Mouse (Mus musculus) neural tube, embryonic 14.5 days (tissue): ENCODE measurements at regions not wholly inside any gene's neighbourhood (a gene's known extent, or its start where the extent isn't known, plus 50 kb on each side); places are given as distances from the start of the nearest gene placed in this dataset.

Experiments used
- ATAC-seq: fragments of 200-750 bp; cut with Nextera tagmentation; 2 replicates; pipeline ENCODE4 v1.8.0; 2017; ENCODE audit warnings: low read depth, mild to moderate bottlenecking, moderate TSS enrichment, moderate library complexity
- H3K27ac ChIP-seq: fragments of 300-500 bp; sonication (generic); 2 replicates; pipeline ENCODE4 v1.5.1; 2014; ENCODE audit warnings: low read depth, mild to moderate bottlenecking, control low read depth, low read length, moderate library complexity, mixed read lengths
- H3K27me3 ChIP-seq: fragments of 300-500 bp; sonication (generic); 2 replicates; pipeline ENCODE4 v1.6.1; 2014; ENCODE audit warnings: low read length; ENCODE audit not compliant: control insufficient read depth, insufficient read depth
- H3K36me3 ChIP-seq: fragments of 300-500 bp; sonication (generic); 2 replicates; pipeline ENCODE4 v1.6.1; 2014; ENCODE audit warnings: low read length, mixed read lengths; ENCODE audit not compliant: control insufficient read depth, insufficient read depth
- H3K4me1 ChIP-seq: fragments of 300-500 bp; sonication (generic); 2 replicates; pipeline ENCODE4 v1.6.1; 2014; ENCODE audit warnings: low read length; ENCODE audit not compliant: control insufficient read depth, insufficient read depth
- H3K4me2 ChIP-seq: fragments of 300-500 bp; sonication (generic); 2 replicates; pipeline ENCODE4 v1.6.1; 2014; ENCODE audit warnings: mild to moderate bottlenecking, low read depth, low read length, control low read depth
- H3K4me3 ChIP-seq: fragments of 300-500 bp; sonication (generic); 2 replicates; pipeline ENCODE4 v1.5.1; 2014; ENCODE audit warnings: low read depth, low read length, control low read depth, mixed read lengths
- H3K9ac ChIP-seq: fragments of 300-500 bp; sonication (generic); replicated peaks from 2 replicates; pipeline ENCODE4 v1.6.1; 2014; ENCODE audit warnings: low read depth, mild to moderate bottlenecking, control low read depth, low read length, mixed read lengths
- H3K9me3 ChIP-seq: fragments of 300-500 bp; sonication (generic); 2 replicates; pipeline ENCODE4 v1.6.1; 2016; ENCODE audit warnings: low read length; ENCODE audit not compliant: control insufficient read depth
- WGBS: fragments of 180-500 bp; shearing (Covaris S2); extraction: QIAGEN DNeasy Blood & Tissue Kit; methylation state at CpG from one replicate; pipeline ENCODE4 v1.1.7; 2014; 5-methylcytosine and 5-hydroxymethylcytosine counted together

GRCm38 (mm10) chr2:166331192-166331591 is 175.7 kb upstream of the Sulf2 start:
- H3K27ac ChIP-seq: no peak overlapping the region
- ATAC-seq: no peak
- no peak overlapping the region for H3K4me3 ChIP-seq
- WGBS: 86% methylated on average over 4 of the region's 4 CpGs
- no peaks in the 10 kb centered on the region for H3K27me3 ChIP-seq
- H3K4me2 ChIP-seq: no peak overlapping the region
- H3K9me3 ChIP-seq: no peaks in the 10 kb centered on the region
- H3K9ac ChIP-seq: no peak overlapping the region
- no peaks in the 10 kb centered on the region for H3K36me3 ChIP-seq
- H3K4me1 ChIP-seq: no peaks in the 10 kb centered on the region

GRCm38 (mm10) chr2:166330364-166330763 is 174.9 kb upstream of the Sulf2 start:
- ATAC-seq: peak; percentile 54; the same call in 1 of the 2 replicates
- H3K27ac ChIP-seq: no peak overlapping the region

GRCm38 (mm10) chr2:166329556-166330340 is 174.3 kb upstream of the Sulf2 start:
- Histone ChIP-seq H3K9me3 (no peaks in the 10 kb centered on the region), H3K27me3 (no peaks in the 10 kb centered on the region), H3K9ac (no peak overlapping the region), H3K4me2 (no peak overlapping the region), H3K36me3 (no peaks in the 10 kb centered on the region), H3K4me3 (no peak overlapping the region), H3K27ac (no peak overlapping the region), H3K4me1 (peaks cover 7% of the 10 kb centered on the region; the same call in 1 of the 2 replicates)
- no peak for ATAC-seq
- 45% methylated on average over 14 of the region's 14 CpGs for WGBS

More at GRCm38 (mm10) chr2:166330364-166330763, 174.9 kb upstream of the Sulf2 start:
- no peak overlapping the region for H3K4me2 ChIP-seq
- no peak overlapping the region for H3K4me3 ChIP-seq
- 3% methylated on average over 6 of the region's 6 CpGs for WGBS
- H3K36me3 ChIP-seq: no peaks in the 10 kb centered on the region
- H3K27me3 ChIP-seq: no peaks in the 10 kb centered on the region
- H3K9me3 ChIP-seq: no peaks in the 10 kb centered on the region
- H3K4me1 ChIP-seq: peaks cover 1% of the 10 kb centered on the region; the same call in 1 of the 2 replicates
- H3K9ac ChIP-seq: no peak overlapping the region

- Histone ChIP-seq H3K27me3 (no peaks in the 10 kb centered on the region), H3K4me2 (no peak overlapping the region), H3K9ac (no peak overlapping the region), H3K36me3 (no peaks in the 10 kb centered on the region), H3K9me3 (no peaks in the 10 kb centered on the region), H3K4me1 (peaks cover 19% of the 10 kb centered on the region; the same call in 1 of the 2 replicates), H3K4me3 (no peak overlapping the region), H3K27ac (no peak overlapping the region)
- 82% methylated on average over 5 of the region's 5 CpGs for WGBS
- no peak for ATAC-seq
Observed at GRCm38 (mm10) chr2:166326932-166327331, 171.5 kb upstream of the Sulf2 start.

GRCm38 (mm10) chr2:166324954-166325353 is 169.5 kb upstream of the Sulf2 start:
- peak; percentile 54; the same call in 1 of the 2 replicates for ATAC-seq
- no peak overlapping the region for H3K9ac ChIP-seq
- H3K27ac ChIP-seq: no peak overlapping the region

GRCm38 (mm10) chr2:166324439-166324838 is 169.0 kb upstream of the Sulf2 start:
- Histone ChIP-seq H3K9ac (no peak overlapping the region), H3K27ac (no peak overlapping the region), H3K36me3 (no peaks in the 10 kb centered on the region), H3K9me3 (no peaks in the 10 kb centered on the region), H3K27me3 (no peaks in the 10 kb centered on the region), H3K4me2 (no peak overlapping the region), H3K4me1 (peaks cover 21% of the 10 kb centered on the region), H3K4me3 (no peak overlapping the region)
- WGBS: 19% methylated on average over 10 of the region's 10 CpGs
- peak; percentile 65; the same call in 1 of the 2 replicates for ATAC-seq

More at GRCm38 (mm10) chr2:166324954-166325353, 169.5 kb upstream of the Sulf2 start:
- WGBS: 42% methylated on average over 3 of the region's 3 CpGs
- H3K36me3 ChIP-seq: no peaks in the 10 kb centered on the region
- H3K4me3 ChIP-seq: no peak overlapping the region
- no peak overlapping the region for H3K4me2 ChIP-seq
- H3K9me3 ChIP-seq: no peaks in the 10 kb centered on the region
- H3K27me3 ChIP-seq: no peaks in the 10 kb centered on the region
- H3K4me1 ChIP-seq: peaks cover 21% of the 10 kb centered on the region

GRCm38 (mm10) chr2:166322668-166323043 is 167.2 kb upstream of the Sulf2 start:
- no peak overlapping the region for H3K9ac ChIP-seq
- H3K4me3 ChIP-seq: no peak overlapping the region
- no peaks in the 10 kb centered on the region for H3K9me3 ChIP-seq
- WGBS: 19% methylated on average over 6 of the region's 6 CpGs
- ATAC-seq: no peak
- no peak overlapping the region for H3K4me2 ChIP-seq
- H3K27me3 ChIP-seq: no peaks in the 10 kb centered on the region
- H3K36me3 ChIP-seq: no peaks in the 10 kb centered on the region
- no peak overlapping the region for H3K27ac ChIP-seq
- H3K4me1 ChIP-seq: peaks cover 21% of the 10 kb centered on the region

- Histone ChIP-seq H3K4me2 (no peak overlapping the region), H3K36me3 (no peaks in the 10 kb centered on the region), H3K27ac (no peak overlapping the region), H3K4me1 (peaks cover 23% of the 10 kb centered on the region), H3K9me3 (no peaks in the 10 kb centered on the region), H3K9ac (no peak overlapping the region), H3K27me3 (no peaks in the 10 kb centered on the region), H3K4me3 (no peak overlapping the region)
- 84% methylated on average over 6 of the region's 6 CpGs for WGBS
- no peak for ATAC-seq
Observed at GRCm38 (mm10) chr2:166321992-166322667, 166.7 kb upstream of the Sulf2 start.

- no peak overlapping the region for H3K4me3 ChIP-seq
- H3K27me3 ChIP-seq: no peaks in the 10 kb centered on the region
Observed at GRCm38 (mm10) chr2:166316409-166316916, 161.0 kb upstream of the Sulf2 start.

More at GRCm38 (mm10) chr2:166316409-166316916, 161.0 kb upstream of the Sulf2 start:
- Histone ChIP-seq H3K4me1 (peaks cover 4% of the 10 kb centered on the region; the same call in 1 of the 2 replicates), H3K9me3 (no peaks in the 10 kb centered on the region), H3K4me2 (no peak overlapping the region), H3K36me3 (no peaks in the 10 kb centered on the region), H3K9ac (no peak overlapping the region), H3K27ac (no peak overlapping the region)
- WGBS: 11% methylated on average over 10 of the region's 10 CpGs
- peak; percentile 56; the same call in 1 of the 2 replicates for ATAC-seq
